Mouse (Mus musculus): ENCODE measurements around the gene Ankrd33b.
A peak's percentile ranks its signal among the peaks of the same experiment; 100 is the strongest.

The Ankrd33b gene

GRCm38 (mm10) chr15:31367481-31368200, at the start of gene Ankrd33b:
TSS of gene Ankrd33b (minus strand) at chr15:31367726.
- DNase-seq: peak; percentile 70

DNA sequence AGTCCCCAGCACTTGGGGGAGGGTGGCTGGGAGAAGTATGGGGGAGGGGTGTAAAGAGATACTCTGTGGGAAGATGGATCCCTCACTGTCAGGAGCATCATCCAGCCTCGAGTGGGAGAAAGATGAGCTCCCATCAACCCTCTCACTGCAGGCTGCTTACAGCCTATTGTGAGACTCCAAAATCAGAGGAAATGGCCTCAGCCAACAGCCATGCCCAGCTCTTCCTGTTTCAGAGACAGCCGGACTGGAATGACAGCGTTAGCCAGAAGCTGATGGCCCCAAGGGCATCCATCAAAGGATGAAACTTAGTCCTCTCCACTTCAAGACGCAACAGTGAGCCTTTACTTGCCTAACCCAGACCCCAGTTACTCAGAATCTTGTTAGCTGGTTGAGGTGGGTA, 47.7 kb upstream of the Ankrd33b start:
- DNase-seq: no peak

GRCm38 (mm10) chr15:31414179-31414898, 46.8 kb upstream of the Ankrd33b start:
- no peak for DNase-seq

DNA sequence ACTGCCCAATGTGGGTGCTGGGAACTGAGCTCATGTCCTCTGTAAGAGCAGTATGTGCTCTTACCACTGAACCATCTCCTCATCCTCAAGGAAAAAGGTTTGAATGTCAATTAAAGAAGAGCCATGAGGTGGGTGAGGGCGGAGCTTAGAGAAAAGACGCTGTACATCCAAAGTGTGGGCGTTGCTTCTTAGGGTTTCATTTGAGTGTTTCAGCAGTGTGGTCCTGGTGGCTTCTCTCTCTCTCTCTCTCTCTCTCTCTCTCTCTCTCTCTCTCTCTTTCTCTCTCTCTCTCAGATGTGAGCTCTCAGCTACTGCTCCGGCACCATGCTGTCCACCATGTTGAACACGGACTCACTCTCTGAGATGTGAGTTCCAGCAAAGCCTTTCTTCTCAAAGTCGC, 46.1 kb upstream of the Ankrd33b start:
- no peak for DNase-seq

GRCm38 (mm10) chr15:31412933-31413332, 45.4 kb upstream of the Ankrd33b start:
- DNase-seq: no peak

- no peak for DNase-seq
Observed at GRCm38 (mm10) chr15:31412436-31412835, 44.9 kb upstream of the Ankrd33b start.

DNA sequence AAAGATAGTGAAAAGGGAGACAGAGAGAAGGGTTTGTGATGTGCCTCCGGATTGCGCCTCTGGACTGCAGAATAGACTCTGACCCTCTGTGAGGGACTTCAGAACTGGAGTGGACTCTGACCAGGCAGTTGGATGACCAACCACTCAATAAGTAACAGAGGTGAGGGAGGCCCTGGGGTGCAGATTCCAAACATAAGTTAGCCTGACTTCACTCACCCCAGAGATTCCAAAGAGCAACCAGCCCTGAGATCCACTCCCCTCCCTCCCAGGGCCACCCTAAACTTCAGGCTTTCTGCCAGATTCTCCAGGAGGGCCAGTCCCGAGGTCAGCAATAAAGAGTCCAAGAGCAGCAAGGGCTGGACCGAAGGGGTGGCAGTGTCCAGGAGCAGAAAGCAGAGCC, 40.0 kb upstream of the Ankrd33b start:
- DNase-seq: no peak

GRCm38 (mm10) chr15:31406881-31407280, 39.4 kb upstream of the Ankrd33b start:
- DNase-seq: no peak

- DNase-seq: no peak
Observed at GRCm38 (mm10) chr15:31404346-31404745, 36.8 kb upstream of the Ankrd33b start.

DNA sequence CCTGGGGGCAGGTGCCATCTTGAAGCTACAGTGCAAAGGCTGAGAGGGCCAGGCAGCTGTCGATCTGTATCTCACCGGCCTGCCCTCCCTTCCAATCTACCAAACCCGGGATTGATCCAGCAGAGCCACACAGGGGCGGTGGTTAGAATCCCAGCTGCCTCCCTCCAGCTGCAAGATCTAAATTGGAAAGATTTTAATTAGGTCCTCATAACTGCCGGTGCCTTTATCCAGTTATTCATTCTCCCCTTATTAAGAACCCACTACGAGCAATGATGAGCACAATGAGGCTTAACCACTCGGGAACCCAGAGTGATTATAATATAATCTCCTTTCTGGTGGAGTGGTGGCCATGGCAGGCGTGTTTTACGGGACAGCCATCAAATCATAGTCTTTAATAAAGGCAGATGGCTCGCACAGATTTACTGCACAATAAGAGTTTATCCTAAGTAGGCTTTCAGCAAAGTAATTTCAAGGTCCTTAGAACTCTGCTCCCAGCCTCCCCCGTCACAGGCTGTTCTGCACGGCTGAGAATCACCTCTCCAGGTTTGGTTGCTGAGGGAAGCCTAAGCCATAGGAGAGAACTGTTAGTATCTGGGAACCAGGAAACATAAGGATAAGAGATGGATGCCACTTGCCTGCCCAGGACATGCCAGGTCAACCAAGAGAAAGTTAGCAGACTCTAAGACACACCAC, 34.8 kb upstream of the Ankrd33b start:
- no peak for DNase-seq

DNA sequence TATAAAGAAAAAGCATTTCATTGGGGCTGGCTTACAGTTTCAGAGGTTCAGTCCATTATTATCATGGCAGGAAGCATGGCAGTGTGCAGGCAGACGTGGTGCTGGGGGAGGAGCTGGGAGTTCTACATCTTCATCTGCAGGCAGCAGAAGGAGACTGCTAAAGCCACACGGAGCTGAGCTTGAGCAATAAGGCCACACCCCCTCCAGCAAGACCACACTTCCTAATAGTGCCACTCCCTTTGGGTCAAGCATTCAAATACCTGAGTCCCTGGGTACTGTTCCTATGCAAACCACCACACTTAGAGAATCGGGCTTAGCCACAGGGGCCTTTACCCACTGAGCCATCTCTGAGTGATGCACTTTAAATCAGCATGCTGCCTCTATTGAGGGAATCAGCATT, 33.4 kb upstream of the Ankrd33b start:
- DNase-seq: no peak

DNA sequence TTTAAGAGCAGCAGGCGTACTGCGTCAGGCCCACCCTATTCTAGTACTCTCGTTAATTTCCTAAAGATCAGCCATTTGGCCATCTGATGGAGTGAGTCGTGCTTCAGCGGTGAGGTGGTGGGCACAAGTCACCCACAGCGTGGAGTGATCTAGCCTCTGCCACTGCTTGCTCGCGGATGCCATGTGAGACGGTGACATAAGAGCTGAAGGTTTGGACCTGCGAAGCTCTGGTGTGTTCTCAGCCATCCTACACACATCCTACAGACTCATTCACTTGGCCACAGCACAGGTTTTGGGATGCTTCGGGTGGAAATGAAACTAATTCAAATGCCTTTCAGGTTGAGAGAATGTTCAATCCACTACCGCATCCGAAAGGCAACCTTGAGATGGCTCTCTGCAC, 31.2 kb upstream of the Ankrd33b start:
- DNase-seq: peak; percentile 66

DNA sequence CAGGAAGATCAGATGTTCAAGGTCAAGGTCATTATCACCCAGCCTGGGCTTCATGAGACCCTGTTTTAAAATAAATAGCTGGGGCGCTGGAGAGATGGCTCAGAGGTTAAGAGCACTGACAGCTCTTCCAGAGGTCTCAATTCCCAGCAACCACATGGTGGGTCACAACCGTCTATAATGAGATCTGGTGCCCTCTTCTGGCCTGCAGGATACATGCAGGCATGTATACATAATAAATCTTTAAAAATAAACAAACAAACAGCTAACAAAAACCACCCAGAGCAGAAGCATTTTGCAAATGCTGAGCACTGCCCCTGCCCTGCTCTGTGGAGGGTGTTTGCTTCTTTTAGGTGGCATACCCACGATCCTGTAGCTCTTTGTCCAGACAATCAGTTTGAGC, 29.9 kb upstream of the Ankrd33b start:
- no peak for DNase-seq

- peak; percentile 56 for DNase-seq
Observed at GRCm38 (mm10) chr15:31396755-31397154, 29.2 kb upstream of the Ankrd33b start.

GRCm38 (mm10) chr15:31395986-31396385, 28.5 kb upstream of the Ankrd33b start:
- no peak for DNase-seq

- DNase-seq: peak; percentile 71
Observed at GRCm38 (mm10) chr15:31393402-31393801, 25.9 kb upstream of the Ankrd33b start.

DNA sequence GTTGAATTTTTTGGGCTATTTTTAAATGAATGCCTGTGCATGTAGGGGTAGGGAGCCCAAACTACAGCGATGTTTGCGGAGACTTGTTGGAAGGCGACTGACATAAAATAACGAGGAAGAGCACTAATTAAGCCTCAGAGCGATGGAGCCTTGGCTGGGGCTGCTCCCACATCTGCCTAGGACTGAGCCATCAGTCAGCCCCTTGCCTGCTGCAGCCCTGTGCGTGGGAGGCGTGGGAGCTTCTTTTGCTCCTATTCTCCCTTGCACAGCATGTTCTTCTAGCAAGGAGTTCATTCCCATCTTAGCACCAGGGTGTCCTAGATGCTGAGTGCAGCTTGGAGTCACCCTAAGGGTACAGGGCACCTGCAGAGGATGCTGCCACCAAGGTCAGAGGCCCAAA, 25.2 kb upstream of the Ankrd33b start:
- DNase-seq: peak; percentile 58

DNA sequence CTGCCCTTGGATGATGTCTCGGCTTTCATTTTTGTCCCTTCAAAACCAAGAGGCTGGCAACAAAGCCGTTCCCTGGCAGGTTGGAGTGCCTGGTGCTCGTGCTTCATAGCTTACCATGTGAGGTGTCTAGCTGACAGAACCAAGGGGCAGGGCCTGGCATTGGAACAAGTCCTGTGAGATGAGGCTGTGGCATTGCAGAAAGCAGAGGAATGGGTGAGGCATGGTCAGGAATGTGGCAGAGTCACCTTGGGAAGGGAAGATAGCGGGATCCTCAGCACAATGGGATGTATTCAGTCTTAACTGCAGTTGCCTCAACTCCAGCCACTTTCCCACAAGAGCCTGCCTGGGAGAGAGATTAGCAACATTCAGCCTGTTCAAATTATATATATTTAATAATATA, 24.6 kb upstream of the Ankrd33b start:
- DNase-seq: no peak

DNA sequence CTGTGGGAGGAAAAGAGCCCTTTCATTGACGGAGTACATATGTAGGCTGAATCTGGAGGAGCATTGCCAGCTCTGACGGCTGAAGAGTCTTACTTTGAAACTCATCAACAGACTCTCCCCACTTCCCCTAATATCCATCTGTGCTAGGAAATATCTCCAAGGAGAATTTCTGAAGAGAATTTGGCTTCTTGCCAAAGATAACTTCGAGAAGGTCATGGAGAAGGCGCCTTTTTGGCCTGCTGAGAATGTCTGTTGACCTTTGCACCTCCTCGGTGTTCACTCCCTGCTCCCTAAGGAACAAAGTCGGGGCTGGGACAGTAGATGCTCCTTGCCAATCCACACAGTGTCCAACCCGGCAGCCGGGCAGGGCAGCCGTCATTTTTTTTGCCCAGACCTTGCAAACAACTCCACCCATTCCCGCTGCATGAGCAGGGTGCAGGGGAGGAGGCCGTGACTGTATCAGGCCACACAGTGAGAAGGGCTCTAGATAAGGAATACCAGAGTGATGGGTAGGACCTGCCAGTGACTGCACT, 14.5 kb upstream of the Ankrd33b start:
- DNase-seq: no peak

DNA sequence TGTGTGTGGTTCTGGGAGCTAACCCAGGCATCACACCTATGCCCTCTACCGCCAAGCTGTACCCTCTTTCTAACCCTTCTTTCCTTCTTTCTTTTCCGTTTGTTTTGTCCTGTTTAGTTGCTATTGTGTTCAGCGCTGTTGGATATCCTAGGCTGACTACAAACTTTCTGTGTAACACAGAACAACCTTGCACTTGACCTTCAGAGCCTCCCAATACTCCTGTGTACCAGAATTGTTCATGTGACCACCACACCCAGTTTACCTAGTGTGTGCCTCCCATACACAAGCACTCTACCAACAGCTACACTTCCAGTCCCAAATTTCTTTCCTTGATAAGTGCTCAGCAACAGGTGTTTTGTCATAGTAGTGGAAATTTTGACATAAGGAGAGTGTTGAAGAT, 11.9 kb upstream of the Ankrd33b start:
- no peak for DNase-seq

DNA sequence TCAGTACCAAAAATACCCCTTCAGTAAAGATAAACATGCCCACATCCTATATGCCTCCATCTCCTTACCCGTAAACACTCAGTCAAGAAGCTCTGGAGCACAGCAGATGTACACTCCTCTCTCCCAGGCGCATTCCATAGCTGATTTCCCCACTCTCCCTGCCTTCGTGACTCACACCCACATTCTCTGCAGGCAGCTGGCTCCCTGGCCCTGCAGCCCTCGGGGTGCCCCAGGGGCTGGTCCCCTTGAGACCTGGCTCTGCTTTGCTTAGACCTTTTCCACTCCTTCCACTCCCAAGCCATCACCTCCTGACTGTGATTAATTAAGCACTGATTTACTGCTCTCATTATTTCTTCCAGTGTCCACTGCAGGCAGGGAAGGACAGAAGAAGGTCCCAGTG, 7.7 kb upstream of the Ankrd33b start:
- no peak for DNase-seq

GRCm38 (mm10) chr15:31369125-31369612, 1.6 kb upstream of the Ankrd33b start:
- DNase-seq: no peak

DNA sequence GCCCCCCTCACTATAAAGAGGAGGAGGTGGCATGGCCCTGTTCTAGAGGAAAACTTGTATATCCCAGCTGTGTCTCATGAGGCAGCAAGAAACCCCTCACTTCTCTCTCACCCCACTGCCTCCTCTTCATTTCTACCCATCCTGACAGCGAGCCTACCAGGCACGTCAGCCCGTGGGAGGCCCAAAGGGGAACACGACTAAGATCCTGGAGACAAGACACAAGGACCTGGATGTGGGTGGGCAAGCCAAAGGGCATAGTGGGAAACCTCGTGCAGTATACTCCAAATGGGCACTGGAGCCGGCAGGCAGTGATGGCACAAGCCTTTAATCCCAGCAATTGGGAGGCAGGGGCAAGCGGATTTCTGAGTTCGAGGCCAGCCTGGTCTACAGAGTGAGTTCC, 1.0 kb upstream of the Ankrd33b start:
- no peak for DNase-seq
